Mouse (Mus musculus) liver, postnatal 0 days (tissue): ENCODE data around the gene Ccl22. TPM values are rescaled to one million over a fixed set of nuclear protein-coding genes. Genes with fewer than 3 reads are reported as not detected.
A peak's percentile ranks its signal among the peaks of the same experiment; 100 is the strongest.

Source experiments
- ATAC-seq: fragments of 200-750 bp; cut with Nextera tagmentation; 2 replicates; pipeline ENCODE4 v1.8.0; 2017; ENCODE audit warnings: mild to moderate bottlenecking, moderate library complexity
- DNase-seq: peaks from one replicate; pipeline ENCODE4 v3.0.0-alpha.2; 2016
- H3K27ac ChIP-seq: fragments of 300-500 bp; sonication (generic); 2 replicates; pipeline ENCODE4 v1.5.1; 2014; ENCODE audit warnings: antibody characterized with exemption, moderate library complexity, mild to moderate bottlenecking, low read depth
- H3K27me3 ChIP-seq: fragments of 300-500 bp; sonication (generic); 2 replicates; pipeline ENCODE4 v1.6.1; 2014; ENCODE audit warnings: low read length, control low read depth, mixed read lengths; ENCODE audit not compliant: insufficient read depth
- H3K36me3 ChIP-seq: fragments of 300-500 bp; sonication (generic); replicated peaks from 2 replicates; pipeline ENCODE4 v1.6.1; 2014; ENCODE audit warnings: mild to moderate bottlenecking, control low read depth, low read length, moderate library complexity, mixed read lengths; ENCODE audit not compliant: insufficient read depth
- H3K4me1 ChIP-seq: fragments of 300-500 bp; sonication (generic); 2 replicates; pipeline ENCODE4 v1.6.1; 2014; ENCODE audit warnings: antibody characterized with exemption, mild to moderate bottlenecking, control low read depth; ENCODE audit not compliant: insufficient read depth
- H3K4me2 ChIP-seq: fragments of 300-500 bp; sonication (generic); 2 replicates; pipeline ENCODE4 v1.6.1; 2014; ENCODE audit warnings: low read depth, mild to moderate bottlenecking, low read length, moderate library complexity, mixed read lengths
- H3K4me3 ChIP-seq: fragments of 300-500 bp; sonication (generic); 2 replicates; pipeline ENCODE4 v1.5.1; 2014; ENCODE audit warnings: low read depth, low read length
- H3K9ac ChIP-seq: fragments of 300-500 bp; sonication (generic); replicated peaks from 2 replicates; pipeline ENCODE4 v1.6.1; 2014; ENCODE audit warnings: mild to moderate bottlenecking, moderate library complexity
- H3K9me3 ChIP-seq: fragments of 300-500 bp; sonication (generic); 2 replicates; pipeline ENCODE4 v1.6.1; 2016; ENCODE audit warnings: mild to moderate bottlenecking, control low read depth, low read length, mixed read lengths
- CTCF ChIP-seq: sonication (generic); IDR thresholded peaks from 2 replicates; pipeline ENCODE4 v1.5.1; 2016; ENCODE audit warnings: antibody characterized with exemption, low read depth
- EP300 ChIP-seq: IDR thresholded peaks from 2 replicates; pipeline ENCODE4 v1.6.1; 2016; ENCODE audit warnings: antibody characterized with exemption, low read depth, mild to moderate bottlenecking
- WGBS: fragments of 180-500 bp; shearing (Covaris S2); extraction: QIAGEN DNeasy Blood & Tissue Kit; methylation state at CpG from one replicate; pipeline ENCODE4 v1.1.7; 2014; ENCODE audit not compliant: insufficient replicate concordance; 5-methylcytosine and 5-hydroxymethylcytosine counted together
- polyA plus RNA-seq: library from polyadenylated mRNA; unstranded; fragments of >200 nt; fragmentation: Nextera tagmentation; extraction: Ambion mirVana; gene quantifications from 2 replicates; pipeline ENCODE4 v1.2.1, GENCODE M21; 2015

Gene Ccl22
- polyA plus RNA-seq, 1 experiment from 2014 or later: 0.28 TPM

DNA sequence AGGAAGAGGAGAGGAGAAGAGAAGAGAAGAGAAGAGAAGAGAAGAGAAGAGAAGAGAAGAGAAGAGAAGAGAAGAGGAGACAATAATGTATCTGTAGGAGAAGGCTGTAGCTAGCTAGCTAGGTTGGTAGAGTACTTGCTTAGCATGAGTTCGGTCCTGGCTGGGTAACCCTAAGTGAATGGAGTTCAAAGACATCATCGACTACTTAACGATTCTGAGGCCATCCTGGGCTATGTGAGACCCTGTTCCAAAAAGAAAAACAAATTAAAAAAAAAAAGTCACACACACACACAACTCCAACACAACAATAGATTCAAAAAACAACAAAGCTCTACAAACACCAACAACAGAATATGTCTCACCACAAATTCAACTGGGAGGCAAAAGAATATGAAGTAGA, 43.2 kb upstream of the Ccl22 start:
- peak overlapping the region; percentile 76; the same call in 1 of the 2 replicates for H3K4me2 ChIP-seq
- H3K27ac ChIP-seq: no peak overlapping the region
- DNase-seq: peak; percentile 6
- H3K9me3 ChIP-seq: no peaks in the 10 kb centered on the region
- H3K9ac ChIP-seq: no peak overlapping the region
- ATAC-seq: no peak
- 0 out of 2 replicates have a peak, but pooled peaks cover 9% of the 10 kb centered on the region for H3K4me1 ChIP-seq
- WGBS: 70% methylated on average over 3 of the region's 3 CpGs
- peaks cover 7% of the 10 kb centered on the region for H3K27me3 ChIP-seq
- TF ChIP-seq CTCF: no peak
- no peak for TF ChIP-seq EP300
- H3K4me3 ChIP-seq: no peak overlapping the region
- no peaks in the 10 kb centered on the region for H3K36me3 ChIP-seq

DNA sequence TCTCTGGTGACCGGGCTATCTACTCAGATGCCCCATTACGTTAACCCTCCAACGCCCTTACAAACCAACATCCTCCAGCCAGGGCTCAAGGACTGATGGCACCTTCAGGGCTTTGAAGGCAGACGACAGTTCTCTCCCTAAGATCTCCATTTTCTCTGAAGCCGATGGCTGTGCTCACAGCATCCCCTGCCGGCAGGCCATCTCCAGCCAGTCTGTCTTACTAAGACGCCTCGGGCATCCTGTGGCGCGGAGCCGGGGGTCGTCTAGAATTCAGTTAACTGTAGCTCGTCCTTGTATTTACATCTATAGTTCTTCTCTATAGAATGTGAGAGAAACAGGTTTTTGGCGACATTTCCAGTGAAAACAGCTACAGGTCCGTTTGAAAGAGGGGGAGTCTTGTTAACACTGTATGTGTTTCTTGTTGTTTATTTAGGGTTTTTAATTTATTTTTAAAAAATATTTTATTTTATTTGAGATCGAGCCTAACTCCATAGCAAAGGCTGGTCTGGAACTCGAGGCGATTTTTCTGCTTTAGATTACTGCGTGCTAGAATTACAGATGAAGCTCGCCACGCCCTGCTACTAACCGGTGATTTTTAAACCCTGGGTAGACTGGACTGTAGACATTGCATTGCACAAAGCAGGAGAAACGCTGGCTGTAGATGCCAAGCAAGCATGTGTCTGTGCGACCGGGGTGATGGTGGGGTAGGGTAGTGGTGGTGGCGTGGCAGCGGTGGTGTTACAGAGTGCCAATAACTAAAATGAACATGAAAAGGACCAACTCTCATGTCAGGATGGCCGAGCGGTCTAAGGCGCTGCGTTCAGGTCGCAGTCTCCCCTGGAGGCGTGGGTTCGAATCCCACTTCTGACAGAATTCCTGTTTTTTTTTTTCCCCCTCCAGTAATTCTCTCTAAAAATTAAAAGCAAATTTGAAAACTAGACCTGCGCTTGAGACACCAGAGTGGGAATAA, 42.3 kb upstream of the Ccl22 start:
- Histone ChIP-seq H3K27me3 (peaks cover under 1% of the 10 kb centered on the region), H3K27ac (peak overlapping the region; percentile 45), H3K4me3 (peak overlapping the region; percentile 53), H3K4me1 (0 out of 2 replicates have a peak, but pooled peaks cover 9% of the 10 kb centered on the region), H3K9ac (peak overlapping the region; percentile 27; the same call in 1 of the 2 replicates), H3K36me3 (no peaks in the 10 kb centered on the region), H3K9me3 (no peaks in the 10 kb centered on the region), H3K4me2 (peak overlapping the region; percentile 76)
- TF ChIP-seq EP300: no peak
- TF ChIP-seq CTCF: peak; percentile 97
- WGBS: under 1% methylated on average over 35 of the region's 35 CpGs
- ATAC-seq (peak; percentile 80), DNase-seq (peak; percentile 81)

- Histone ChIP-seq H3K4me1 (0 out of 2 replicates have a peak, but pooled peaks cover 9% of the 10 kb centered on the region), H3K36me3 (no peaks in the 10 kb centered on the region), H3K4me2 (peak overlapping the region; percentile 80), H3K27ac (no peak overlapping the region), H3K27me3 (no peaks in the 10 kb centered on the region), H3K9me3 (no peaks in the 10 kb centered on the region), H3K4me3 (peak overlapping the region; percentile 53), H3K9ac (peak overlapping the region; percentile 59)
- peak; percentile 98 for DNase-seq
- peak; percentile 89 for ATAC-seq
- TF ChIP-seq CTCF: peak; percentile 94
- 0 out of 2 replicates have a peak, but pooled peaks have one; percentile 50 for TF ChIP-seq EP300
- WGBS: under 1% methylated on average over 35 of the region's 35 CpGs
These were observed 41.3 kb upstream of the Ccl22 start for GRCm38 (mm10) chr8:94703972-94704668.

- 13% methylated on average over 9 of the region's 9 CpGs for WGBS
- DNase-seq: no peak
- Histone ChIP-seq H3K27me3 (no peaks in the 10 kb centered on the region), H3K36me3 (no peaks in the 10 kb centered on the region), H3K9me3 (no peaks in the 10 kb centered on the region), H3K4me2 (peak overlapping the region; percentile 80), H3K4me1 (0 out of 2 replicates have a peak, but pooled peaks cover 9% of the 10 kb centered on the region), H3K9ac (peak overlapping the region; percentile 59), H3K27ac (no peak overlapping the region), H3K4me3 (peak overlapping the region; percentile 47)
- TF ChIP-seq EP300 (no peak), CTCF (no peak)
- ATAC-seq: no peak
These were observed 40.8 kb upstream of the Ccl22 start for GRCm38 (mm10) chr8:94704669-94704984.

DNA sequence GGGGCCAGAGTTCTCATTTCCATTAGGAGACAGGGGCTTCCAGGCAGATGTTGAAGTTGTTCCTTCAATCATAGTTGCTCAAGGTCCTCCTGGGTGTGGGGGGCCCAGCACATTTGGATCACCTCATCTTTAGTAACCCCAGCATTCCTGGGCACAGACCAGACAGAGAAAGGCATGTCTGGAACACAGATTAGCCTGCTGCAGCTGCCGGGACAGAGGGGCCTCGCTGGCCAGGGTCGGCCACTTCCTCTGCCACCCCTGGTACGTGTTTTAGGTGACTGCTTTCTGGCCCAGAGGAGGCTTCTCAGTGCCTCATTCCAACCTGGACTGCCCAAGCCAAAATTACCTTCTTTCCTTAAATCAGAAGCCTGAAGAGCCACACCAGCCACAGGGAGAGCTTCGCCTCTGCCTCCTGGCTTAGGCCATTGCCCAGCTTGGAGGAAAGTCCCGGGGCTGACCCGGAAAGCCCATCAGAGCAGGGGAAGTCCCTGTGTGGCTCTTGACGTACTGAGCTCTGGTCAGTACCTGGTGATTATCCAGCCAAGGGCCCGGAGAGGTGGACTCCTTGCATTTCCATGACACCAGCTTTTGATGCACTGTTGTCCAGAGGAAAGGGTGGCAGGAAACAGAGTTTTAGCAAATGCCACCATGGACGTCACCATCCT, 39.7 kb upstream of the Ccl22 start:
- WGBS: 68% methylated on average over 10 of the region's 10 CpGs
- Histone ChIP-seq H3K27ac (no peak overlapping the region), H3K9ac (no peak overlapping the region), H3K4me2 (no peak overlapping the region), H3K27me3 (no peaks in the 10 kb centered on the region), H3K4me1 (0 out of 2 replicates have a peak, but pooled peaks cover 9% of the 10 kb centered on the region), H3K36me3 (no peaks in the 10 kb centered on the region), H3K9me3 (no peaks in the 10 kb centered on the region), H3K4me3 (no peak overlapping the region)
- TF ChIP-seq CTCF: no peak
- ATAC-seq (no peak), DNase-seq (no peak)
